Mouse (Mus musculus) adrenal gland, adult (tissue): ENCODE measurements at regions not wholly inside any gene's neighbourhood (a gene's known extent, or its start where the extent isn't known, plus 50 kb on each side); places are given as distances from the start of the nearest gene placed in this dataset.
A peak's percentile ranks its signal among the peaks of the same experiment; 100 is the strongest.

Experiments
- DNase-seq, 2 experiments: peaks; one replicate each; pipeline ENCODE4 v3.0.0; 2022 to 2023; ENCODE audit warnings: low spot score in 1 of 2; ENCODE audit not compliant: inconsistent age in 2 of 2

DNA sequence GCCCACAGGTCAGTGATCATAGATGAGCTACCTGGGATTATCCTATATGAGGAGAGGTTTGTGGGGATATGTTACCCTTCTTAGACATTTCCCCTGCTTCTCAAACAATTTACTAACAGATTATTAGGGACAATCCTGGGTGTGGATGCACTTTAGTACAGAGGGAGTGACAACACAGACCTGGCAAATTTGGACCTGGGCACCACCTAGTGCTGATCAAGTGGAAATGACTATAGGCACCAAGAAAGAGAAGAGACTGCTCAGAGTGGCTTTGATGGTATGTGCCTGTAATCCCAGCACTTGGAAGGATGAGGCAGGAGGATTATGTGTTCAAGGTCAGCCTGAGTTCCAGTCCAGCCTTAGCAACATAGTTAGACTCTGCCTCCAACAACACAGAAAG is 51.1 kb upstream of the Gm815 start:
- DNase-seq = peak in 1 of 2 experiments; percentile 37
